Mouse (Mus musculus) leukemia stem cell, adult 10-12 weeks (primary cell): ENCODE results near the gene Arhgap42. TPM values are rescaled to one million over a fixed set of nuclear protein-coding genes. Genes with fewer than 3 reads are reported as not detected.

Experiments
- polyA plus RNA-seq: library from polyadenylated mRNA; stranded (reverse); fragments of >175 nt; gene quantifications from 2 replicates; pipeline ENCODE4 v1.2.3, GENCODE M21; 2012; ENCODE audit warnings: low replicate concordance

Gene Arhgap42
- polyA plus RNA-seq: 0.28 and 0.63 TPM in 2 replicates

GRCm38 (mm10) chr9:9238438-9239391, at the start of gene Arhgap42:
Gene Arhgap42, minus strand, starts transcription at chr9:9239101.

GRCm38 (mm10) chr9:8971491-8971890, 267.4 kb downstream of the Arhgap42 start, which contains the start of gene Gm16485:
Gene Gm16485, plus strand, starts transcription at chr9:8971791.

